Mouse (Mus musculus) stomach, postnatal 0 days (tissue): ENCODE measurements around the gene Znrf3.

Source experiments
- CTCF ChIP-seq: IDR thresholded peaks from 2 replicates; pipeline ENCODE4 v1.5.1; 2016; ENCODE audit warnings: antibody characterized with exemption, low read depth, mild to moderate bottlenecking, moderate library complexity
- EP300 ChIP-seq: optimal IDR thresholded peaks from 2 replicates; pipeline ENCODE3; 2016; ENCODE audit warnings: antibody characterized with exemption

DNA sequence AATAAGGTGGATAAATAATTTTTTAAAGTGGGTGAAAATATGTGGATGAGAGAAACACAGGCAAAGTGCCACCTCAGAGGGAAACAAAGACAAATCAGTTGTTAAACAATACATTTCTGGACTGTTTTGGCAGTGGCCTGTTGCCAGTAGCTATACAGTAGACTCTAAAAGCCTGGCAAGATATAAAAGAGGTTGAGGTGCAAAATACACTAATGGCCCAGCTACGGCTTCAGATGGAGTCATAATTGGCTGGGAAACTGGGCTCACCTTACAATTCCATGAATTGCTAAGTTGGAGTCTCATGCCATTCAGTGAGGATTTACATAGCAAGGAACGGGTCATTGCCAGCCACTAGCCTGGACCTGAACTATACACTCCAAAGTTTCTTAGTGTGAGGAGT lies 62.0 kb downstream of the Znrf3 start:
- no peak for TF ChIP-seq EP300
- no peak for TF ChIP-seq CTCF
